Mouse (Mus musculus): ENCODE measurements around the gene Gm6525.

DNA sequence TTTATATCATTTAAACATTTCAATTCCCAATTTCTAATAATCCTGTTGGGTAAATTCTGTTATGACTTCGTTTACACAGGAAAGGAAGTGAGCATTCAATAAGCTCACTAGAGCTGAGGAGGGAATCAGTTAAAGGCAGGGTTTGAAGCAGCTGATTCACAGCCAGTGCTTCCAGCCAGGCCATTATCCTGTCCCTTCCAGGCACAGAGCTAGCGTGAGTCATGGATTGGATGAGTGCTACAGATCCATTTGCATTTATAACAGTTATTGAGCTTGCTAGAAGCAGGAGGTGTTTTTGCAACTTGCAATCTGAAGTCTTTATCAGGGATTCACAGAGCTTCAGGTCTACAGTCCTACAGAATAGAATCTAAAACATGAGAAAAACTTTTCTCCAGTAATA lies 33.5 kb downstream of the Gm6525 start:
- TF ChIP-seq EP300 (IDR thresholded peaks at IDR 0.05; ENCODE audit: low read depth), result no peak
- no peak for TF ChIP-seq CTCF (IDR thresholded peaks at IDR 0.05; ENCODE audit: low read depth)
